Mouse (Mus musculus): ENCODE data around the gene Gm11549. TPM values are rescaled to one million over a fixed set of nuclear protein-coding genes. Genes with fewer than 3 reads are reported as not detected.

Gm11549 gene
- polyA plus RNA-seq, 1 experiment from 2014 or later, result 0.20 TPM

GRCm38 (mm10) chr3:36481776-36482193, 39.8 kb downstream of the Gm11549 start:
- peaks cover 18% of the 10 kb centered on the region for H3K4me1 ChIP-seq (replicated peaks; ENCODE audit: control insufficient read depth, insufficient read depth, low read length)
- peak overlapping the region; percentile 39; the same call in 1 of the 2 replicates for H3K9ac ChIP-seq (ENCODE audit: low read length)
- peak overlapping the region; percentile 94 for H3K27ac ChIP-seq (ENCODE audit: low read depth)
- DNase-seq (ENCODE audit: low spot score) (peak; percentile 76), ATAC-seq (replicated peaks; ENCODE audit: low FRiP score, low TSS enrichment, low read depth) (peak; percentile 88)
- 10% methylated on average over 11 of the region's 11 CpGs for WGBS
- no peak overlapping the region for H3K4me3 ChIP-seq (ENCODE audit: low read depth, low read length)
- H3K4me2 ChIP-seq (ENCODE audit: low read length), result peak overlapping the region; percentile 29
- no peaks in the 10 kb centered on the region for H3K36me3 ChIP-seq (ENCODE audit: control insufficient read depth, insufficient read depth, low read length)
- H3K9me3 ChIP-seq (ENCODE audit: control insufficient read depth, low read length), result no peaks in the 10 kb centered on the region
- H3K27me3 ChIP-seq (replicated peaks; ENCODE audit: control insufficient read depth, insufficient read depth, low read length), result no peaks in the 10 kb centered on the region

GRCm38 (mm10) chr3:36480486-36480885, 41.1 kb downstream of the Gm11549 start:
- no peaks in the 10 kb centered on the region for H3K36me3 ChIP-seq (ENCODE audit: control insufficient read depth, insufficient read depth, low read length)
- H3K4me2 ChIP-seq (ENCODE audit: low read length), result no peak overlapping the region
- peaks cover 24% of the 10 kb centered on the region for H3K4me1 ChIP-seq (replicated peaks; ENCODE audit: control insufficient read depth, insufficient read depth, low read length)
- no peaks in the 10 kb centered on the region for H3K9me3 ChIP-seq (ENCODE audit: control insufficient read depth, low read length)
- no peaks in the 10 kb centered on the region for H3K27me3 ChIP-seq (replicated peaks; ENCODE audit: control insufficient read depth, insufficient read depth, low read length)
- H3K27ac ChIP-seq (ENCODE audit: low read depth), result no peak overlapping the region
- H3K9ac ChIP-seq (ENCODE audit: low read length), result no peak overlapping the region
- no peak for ATAC-seq (replicated peaks; ENCODE audit: low FRiP score, low TSS enrichment, low read depth)
- no peak for DNase-seq (ENCODE audit: low spot score)
- 81% methylated on average over 2 of the region's 2 CpGs for WGBS
- no peak overlapping the region for H3K4me3 ChIP-seq (ENCODE audit: low read depth, low read length)

- H3K9ac ChIP-seq (ENCODE audit: low read length), result no peak overlapping the region
- no peak overlapping the region for H3K4me2 ChIP-seq (ENCODE audit: low read length)
- H3K27me3 ChIP-seq (replicated peaks; ENCODE audit: control insufficient read depth, insufficient read depth, low read length), result no peaks in the 10 kb centered on the region
- H3K27ac ChIP-seq (ENCODE audit: low read depth), result no peak overlapping the region
- DNase-seq (ENCODE audit: low spot score), result no peak
- ATAC-seq (replicated peaks; ENCODE audit: low FRiP score, low TSS enrichment, low read depth), result no peak
- H3K36me3 ChIP-seq (ENCODE audit: control insufficient read depth, insufficient read depth, low read length), result no peaks in the 10 kb centered on the region
- no peaks in the 10 kb centered on the region for H3K9me3 ChIP-seq (ENCODE audit: control insufficient read depth, low read length)
- no peak overlapping the region for H3K4me3 ChIP-seq (ENCODE audit: low read depth, low read length)
- 93% methylated on average over 8 of the region's 8 CpGs for WGBS
- peaks cover 24% of the 10 kb centered on the region for H3K4me1 ChIP-seq (replicated peaks; ENCODE audit: control insufficient read depth, insufficient read depth, low read length)
Measured at GRCm38 (mm10) chr3:36478776-36479175, 42.8 kb downstream of the Gm11549 start.

- Histone ChIP-seq H3K27me3 (replicated peaks; ENCODE audit: control insufficient read depth, insufficient read depth, low read length) (no peaks in the 10 kb centered on the region), H3K4me2 (ENCODE audit: low read length) (peak overlapping the region; percentile 79), H3K9me3 (ENCODE audit: control insufficient read depth, low read length) (no peaks in the 10 kb centered on the region), H3K36me3 (ENCODE audit: control insufficient read depth, insufficient read depth, low read length) (no peaks in the 10 kb centered on the region), H3K4me1 (replicated peaks; ENCODE audit: control insufficient read depth, insufficient read depth, low read length) (peaks cover 9% of the 10 kb centered on the region), H3K4me3 (ENCODE audit: low read depth, low read length) (peak overlapping the region; percentile 70), H3K27ac (ENCODE audit: low read depth) (peak overlapping the region; percentile 81), H3K9ac (ENCODE audit: low read length) (peak overlapping the region; percentile 77)
- ATAC-seq (replicated peaks; ENCODE audit: low FRiP score, low TSS enrichment, low read depth) (no peak), DNase-seq (ENCODE audit: low spot score) (no peak)
- WGBS, result 30% methylated on average over 20 of the region's 20 CpGs
Measured at GRCm38 (mm10) chr3:36476261-36477155, 45.1 kb downstream of the Gm11549 start.

GRCm38 (mm10) chr3:36475532-36476087, 46.0 kb downstream of the Gm11549 start, which contains the start of the genes Anxa5 and 1810062G17Rik:
TSS of gene Anxa5 (minus strand) at chr3:36475894.
TSS of gene 1810062G17Rik (plus strand) at chr3:36475937.
- H3K27me3 ChIP-seq (replicated peaks; ENCODE audit: control insufficient read depth, insufficient read depth, low read length), result no peaks in the 10 kb centered on the region
- peak within 1 kb of the TSS; percentile 81 for H3K27ac ChIP-seq (ENCODE audit: low read depth)
- no peaks in the 10 kb centered on the region for H3K36me3 ChIP-seq (ENCODE audit: control insufficient read depth, insufficient read depth, low read length)
- peaks cover 9% of the 10 kb centered on the region for H3K4me1 ChIP-seq (replicated peaks; ENCODE audit: control insufficient read depth, insufficient read depth, low read length)
- peak; percentile 99 for ATAC-seq (replicated peaks; ENCODE audit: low FRiP score, low TSS enrichment, low read depth)
- H3K9ac ChIP-seq (ENCODE audit: low read length), result peak within 1 kb of the TSS; percentile 77
- peak within 1 kb of the TSS; percentile 79 for H3K4me2 ChIP-seq (ENCODE audit: low read length)
- H3K9me3 ChIP-seq (ENCODE audit: control insufficient read depth, low read length), result no peaks in the 10 kb centered on the region
- WGBS, result under 1% methylated on average over 32 of the region's 32 CpGs
- H3K4me3 ChIP-seq (ENCODE audit: low read depth, low read length), result peak within 1 kb of the TSS; percentile 70
- peak; percentile 96 for DNase-seq (ENCODE audit: low spot score)

GRCm38 (mm10) chr3:36474938-36475483, 46.6 kb downstream of the Gm11549 start:
- Histone ChIP-seq H3K4me1 (replicated peaks; ENCODE audit: control insufficient read depth, insufficient read depth, low read length) (peaks cover 9% of the 10 kb centered on the region), H3K36me3 (ENCODE audit: control insufficient read depth, insufficient read depth, low read length) (no peaks in the 10 kb centered on the region), H3K27me3 (replicated peaks; ENCODE audit: control insufficient read depth, insufficient read depth, low read length) (no peaks in the 10 kb centered on the region), H3K27ac (ENCODE audit: low read depth) (peak overlapping the region; percentile 81), H3K4me3 (ENCODE audit: low read depth, low read length) (peak overlapping the region; percentile 70), H3K4me2 (ENCODE audit: low read length) (peak overlapping the region; percentile 79), H3K9me3 (ENCODE audit: control insufficient read depth, low read length) (no peaks in the 10 kb centered on the region), H3K9ac (ENCODE audit: low read length) (peak overlapping the region; percentile 77)
- DNase-seq (ENCODE audit: low spot score), result no peak
- WGBS, result under 1% methylated on average over 24 of the region's 24 CpGs
- no peak for ATAC-seq (replicated peaks; ENCODE audit: low FRiP score, low TSS enrichment, low read depth)

GRCm38 (mm10) chr3:36474421-36474820, 47.2 kb downstream of the Gm11549 start:
- no peak for ATAC-seq (replicated peaks; ENCODE audit: low FRiP score, low TSS enrichment, low read depth)
- Histone ChIP-seq H3K9ac (ENCODE audit: low read length) (no peak overlapping the region), H3K36me3 (ENCODE audit: control insufficient read depth, insufficient read depth, low read length) (no peaks in the 10 kb centered on the region)

GRCm38 (mm10) chr3:36473222-36473621, 48.4 kb downstream of the Gm11549 start:
- no peak for ATAC-seq (replicated peaks; ENCODE audit: low FRiP score, low TSS enrichment, low read depth)
- Histone ChIP-seq H3K4me1 (replicated peaks; ENCODE audit: control insufficient read depth, insufficient read depth, low read length) (peaks cover 9% of the 10 kb centered on the region), H3K4me3 (ENCODE audit: low read depth, low read length) (no peak overlapping the region), H3K27me3 (replicated peaks; ENCODE audit: control insufficient read depth, insufficient read depth, low read length) (no peaks in the 10 kb centered on the region), H3K9ac (ENCODE audit: low read length) (no peak overlapping the region), H3K9me3 (ENCODE audit: control insufficient read depth, low read length) (no peaks in the 10 kb centered on the region), H3K4me2 (ENCODE audit: low read length) (no peak overlapping the region), H3K27ac (ENCODE audit: low read depth) (no peak overlapping the region), H3K36me3 (ENCODE audit: control insufficient read depth, insufficient read depth, low read length) (no peaks in the 10 kb centered on the region)
- DNase-seq (ENCODE audit: low spot score), result no peak
- 96% methylated on average over 5 of the region's 5 CpGs for WGBS

More at GRCm38 (mm10) chr3:36474421-36474820, 47.2 kb downstream of the Gm11549 start:
- H3K4me1 ChIP-seq (replicated peaks; ENCODE audit: control insufficient read depth, insufficient read depth, low read length), result peaks cover 9% of the 10 kb centered on the region
- 81% methylated on average over 5 of the region's 5 CpGs for WGBS
- no peak for DNase-seq (ENCODE audit: low spot score)
- H3K4me2 ChIP-seq (ENCODE audit: low read length), result peak overlapping the region; percentile 79
- H3K27me3 ChIP-seq (replicated peaks; ENCODE audit: control insufficient read depth, insufficient read depth, low read length), result no peaks in the 10 kb centered on the region
- H3K9me3 ChIP-seq (ENCODE audit: control insufficient read depth, low read length), result no peaks in the 10 kb centered on the region
- H3K27ac ChIP-seq (ENCODE audit: low read depth), result no peak overlapping the region
- peak overlapping the region; percentile 70 for H3K4me3 ChIP-seq (ENCODE audit: low read depth, low read length)

Measured in intestine, embryonic 14.5 days (tissue).